Mouse (Mus musculus) liver, adult (tissue): ENCODE measurements at regions not wholly inside any gene's neighbourhood (a gene's known extent, or its start where the extent isn't known, plus 50 kb on each side); places are given as distances from the start of the nearest gene placed in this dataset.

Experiments used
- GATA4 ChIP-seq: IDR thresholded peaks from 2 replicates; pipeline ENCODE4 v1.6.1; 2014; ENCODE audit warnings: mild to moderate bottlenecking, low read length; ENCODE audit not compliant: insufficient replicate concordance

- TF ChIP-seq GATA4: no peak
Measured at GRCm38 (mm10) chr10:18907276-18907960, 62.6 kb downstream of the Perp start.

- TF ChIP-seq GATA4: no peak
Measured at GRCm38 (mm10) chr10:18909307-18909706, 64.5 kb downstream of the Perp start.

- no peak for TF ChIP-seq GATA4
Measured at GRCm38 (mm10) chr10:18910898-18911297, 66.1 kb downstream of the Perp start.

GRCm38 (mm10) chr10:18917120-18917616 is 72.3 kb downstream of the Perp start:
- TF ChIP-seq GATA4: no peak

GRCm38 (mm10) chr10:18923088-18923821 is 78.4 kb downstream of the Perp start:
- TF ChIP-seq GATA4: no peak

- no peak for TF ChIP-seq GATA4
Measured at GRCm38 (mm10) chr10:18927811-18928210, 83.0 kb downstream of the Perp start.

GRCm38 (mm10) chr10:18931344-18931743 is 84.1 kb downstream of the Tnfaip3 start:
- TF ChIP-seq GATA4: no peak

GRCm38 (mm10) chr10:18941447-18941846 is 74.0 kb downstream of the Tnfaip3 start:
- no peak for TF ChIP-seq GATA4

- TF ChIP-seq GATA4: no peak
Measured at GRCm38 (mm10) chr10:18941908-18942307, 73.5 kb downstream of the Tnfaip3 start.

- peak; percentile 77 for TF ChIP-seq GATA4
Measured at GRCm38 (mm10) chr10:18943296-18944075, 72.0 kb downstream of the Tnfaip3 start.

- TF ChIP-seq GATA4: no peak
Measured at GRCm38 (mm10) chr10:18946727-18947126, 68.7 kb downstream of the Tnfaip3 start.
